Mouse (Mus musculus) stomach, postnatal 0 days (tissue): ENCODE results near the gene Serpine2.

Source experiments
- CTCF ChIP-seq: IDR thresholded peaks from 2 replicates; pipeline ENCODE4 v1.5.1; 2016; ENCODE audit warnings: antibody characterized with exemption, low read depth, mild to moderate bottlenecking, moderate library complexity
- EP300 ChIP-seq: optimal IDR thresholded peaks from 2 replicates; pipeline ENCODE3; 2016; ENCODE audit warnings: antibody characterized with exemption

- TF ChIP-seq CTCF (no peak), EP300 (no peak)
Measured at GRCm38 (mm10) chr1:79905241-79905640, 44.3 kb upstream of the Serpine2 start.
